In genomic region chr8:20424903-20425222, GRCm38 (mm10) we compare ENCODE assay signal across 8 mouse cellular contexts.
DNase-seq lines count a peak whose midpoint lies in the region; ATAC-seq and TF ChIP-seq lines count a peak whose summit lies in the region.
"Not testable (repeated sequence)": the region's sequence is repeated elsewhere in the genome, so short reads cannot be mapped to it uniquely, and the experiment has no call there.

No protein-coding gene starts in this region.

- 32% methylated on average over 3 of the region's 3 CpGs for WGBS in forebrain, embryonic 14.5 days
- 42% methylated on average over 3 of the region's 3 CpGs for WGBS in hindbrain, embryonic 12.5 days
- WGBS in lung, embryonic 14.5 days, result 25% methylated on average over 3 of the region's 3 CpGs

- not testable (repeated sequence) for TF ChIP-seq RAD21 in MEL (IDR thresholded peaks at IDR 0.05; ENCODE audit: low read depth, low read length)

- H3K27me3 ChIP-seq in MEL (ENCODE audit: control insufficient read depth in 1 of 2, insufficient read depth in 2 of 2, low read length in 2 of 2); forebrain, embryonic 14.5 days (replicated peaks; ENCODE audit: control insufficient read depth, insufficient read depth, low read length); hindbrain, embryonic 12.5 days; lung, embryonic 14.5 days (ENCODE audit: insufficient read depth, low read length): not testable (repeated sequence)

- H3K4me3 ChIP-seq in MEL (ENCODE audit: control insufficient read depth in 1 of 2, insufficient read depth in 1 of 2, low read depth in 2 of 2, low read length in 2 of 2), result peak overlapping the region; percentile 30 to 46; a peak in 2 of 4 replicates
- peak overlapping the region; percentile 41 for H3K4me3 ChIP-seq in forebrain, embryonic 14.5 days (ENCODE audit: low read depth, low read length)
- H3K4me3 ChIP-seq in hindbrain, embryonic 12.5 days, result peak overlapping the region; percentile 48
- H3K4me3 ChIP-seq in layer of hippocampus, adult 2 months, result peak overlapping the region; percentile 65
- H3K4me3 ChIP-seq in lung, embryonic 14.5 days (ENCODE audit: low read depth, low read length), result peak overlapping the region; percentile 49; the same call in 1 of the 2 replicates

- not testable (repeated sequence) for TF ChIP-seq POLR2A in MEL (IDR thresholded peaks at IDR 0.05; ENCODE audit: control insufficient read depth in 1 of 2, insufficient read depth in 1 of 2, low read depth in 1 of 2, low read length in 2 of 2, poor library complexity in 1 of 2)

- H3K79me2 ChIP-seq in MEL (ENCODE audit: control insufficient read depth, insufficient read depth, low read length, poor library complexity), result not testable (repeated sequence)

- H3K9me3 ChIP-seq in MEL (replicated peaks; ENCODE audit: insufficient read depth, low read length); forebrain, embryonic 14.5 days (replicated peaks; ENCODE audit: control insufficient read depth, low read length); hindbrain, embryonic 12.5 days (replicated peaks); lung, embryonic 14.5 days (ENCODE audit: low read depth, low read length): not testable (repeated sequence)

- not testable (repeated sequence) for H3K27ac ChIP-seq in MEL (ENCODE audit: control insufficient read depth, low read depth, low read length); forebrain, embryonic 14.5 days (ENCODE audit: low read depth, low read length); hindbrain, embryonic 12.5 days; lung, embryonic 14.5 days (ENCODE audit: low read depth)
- H3K27ac ChIP-seq in layer of hippocampus, adult 2 months, result peak overlapping the region; percentile 28; the same call in 1 of the 2 replicates

- H3K36me3 ChIP-seq in MEL (ENCODE audit: control insufficient read depth in 1 of 2, insufficient read depth in 2 of 2, low read length in 2 of 2); forebrain, embryonic 14.5 days (ENCODE audit: control insufficient read depth, insufficient read depth, low read length); hindbrain, embryonic 12.5 days; lung, embryonic 14.5 days (ENCODE audit: insufficient read depth): not testable (repeated sequence)

- TF ChIP-seq EP300 in MEL (IDR thresholded peaks at IDR 0.05; ENCODE audit: low read depth in 1 of 2, low read length in 2 of 2), result not testable (repeated sequence)

- H3K9ac ChIP-seq in MEL (ENCODE audit: control insufficient read depth, low read depth, low read length, poor library complexity, severe bottlenecking); forebrain, embryonic 14.5 days (ENCODE audit: low read length); hindbrain, embryonic 12.5 days; lung, embryonic 14.5 days: not testable (repeated sequence)

- H3K4me1 ChIP-seq in MEL (ENCODE audit: control insufficient read depth in 1 of 2, insufficient read depth in 2 of 2, low read length in 2 of 2); forebrain, embryonic 14.5 days (ENCODE audit: control insufficient read depth, insufficient read depth, low read length); hindbrain, embryonic 12.5 days; lung, embryonic 14.5 days (ENCODE audit: insufficient read depth): not testable (repeated sequence)

- not testable (repeated sequence) for ATAC-seq in forebrain, embryonic 14.5 days; hindbrain, embryonic 12.5 days (ENCODE audit: low FRiP score); lung, embryonic 14.5 days (ENCODE audit: insufficient read depth)

- H3K4me2 ChIP-seq in forebrain, embryonic 14.5 days (ENCODE audit: low read length); hindbrain, embryonic 12.5 days (replicated peaks); lung, embryonic 14.5 days: not testable (repeated sequence)

- DNase-seq in MEL (ENCODE audit: low read depth, low spot score), result peak; percentile 99
- DNase-seq in embryo, embryonic 10.5 days (ENCODE audit: low spot score), result peak; percentile 11
- DNase-seq in forebrain, embryonic 14.5 days (ENCODE audit: low spot score), result peak; percentile 13
- DNase-seq in layer of hippocampus, adult 2 months (ENCODE audit: low spot score in 2 of 2), result not testable (repeated sequence)
- peak; percentile 10 for DNase-seq in lung, embryonic 14.5 days
- DNase-seq in neural tube, embryonic 10.5 days (ENCODE audit: extremely low spot score, low spot score), result peak; percentile 12
- DNase-seq in telencephalon, adult 2 months (ENCODE audit: low read depth, low spot score), result peak; percentile 11

- not testable (repeated sequence) for TF ChIP-seq CTCF in MEL (IDR thresholded peaks at IDR 0.05 in 2 of 3, conservative IDR thresholded peaks at IDR 0.05 in 1 of 3; ENCODE audit: control insufficient read depth in 1 of 3, insufficient read depth in 1 of 3, low read depth in 2 of 3, low read length in 3 of 3, poor library complexity in 1 of 3, severe bottlenecking in 1 of 3); layer of hippocampus, adult 2 months (conservative IDR thresholded peaks at IDR 0.05); lung, embryonic 14.5 days (IDR thresholded peaks at IDR 0.05; ENCODE audit: low read depth)
